Mouse (Mus musculus) CH12.LX (cell line): Measurements from ENCODE around the gene Pld1. TPM values are rescaled to one million over a fixed set of nuclear protein-coding genes. Genes with fewer than 3 reads are reported as not detected.

Experiments
- DNase-seq: peaks from one replicate; pipeline ENCODE4 v3.0.0-alpha.2; 2013; ENCODE audit errors: extremely low read depth
- H3K27ac ChIP-seq: 2 replicates; pipeline ENCODE4 v1.5.1; 2012; ENCODE audit warnings: low read depth, mild to moderate bottlenecking, control low read depth, moderate library complexity; ENCODE audit not compliant: insufficient read depth
- H3K27me3 ChIP-seq: replicated peaks from 2 replicates; pipeline ENCODE3; 2012; ENCODE audit warnings: inconsistent platforms
- H3K36me3 ChIP-seq, 2 experiments: replicated peaks in 1 of 2; 2 replicates each; pipeline versions ENCODE3 to v1.6.1; 2012; ENCODE audit warnings: inconsistent platforms in 1 of 2, low read length in 1 of 2, mild to moderate bottlenecking in 1 of 2, mixed read lengths in 1 of 2, moderate library complexity in 1 of 2; ENCODE audit not compliant: control insufficient read depth in 1 of 2, insufficient read depth in 1 of 2
- H3K4me1 ChIP-seq, 2 experiments: 2 replicates each; pipeline ENCODE4 v1.6.1; 2012; ENCODE audit warnings: inconsistent platforms in 1 of 2, moderate library complexity in 1 of 2; ENCODE audit not compliant: insufficient read depth in 2 of 2, control insufficient read depth in 1 of 2
- H3K4me2 ChIP-seq: 2 replicates; pipeline ENCODE4 v1.6.1; 2012; ENCODE audit warnings: low read depth, mild to moderate bottlenecking, control low read depth; ENCODE audit not compliant: poor library complexity, insufficient read depth, severe bottlenecking
- H3K4me3 ChIP-seq, 3 experiments: fragments of 150-350 bp in 1 of 3; sonication (generic) in 1 of 3; replicated peaks in 1 of 3; 2 replicates each; pipeline versions ENCODE3 to v1.5.1; 2011 to 2012; ENCODE audit warnings: low read depth in 2 of 3, low read length in 2 of 3, mild to moderate bottlenecking in 2 of 3, moderate library complexity in 2 of 3, control low read depth in 1 of 3, improper control_type of control experiment in 1 of 3, inconsistent platforms in 1 of 3, mixed read lengths in 1 of 3; ENCODE audit not compliant: poor library complexity in 1 of 3
- H3K79me2 ChIP-seq: replicated peaks from 2 replicates; pipeline ENCODE4 v1.6.1; 2012; ENCODE audit warnings: mild to moderate bottlenecking, moderate library complexity; ENCODE audit not compliant: control insufficient read depth, poor library complexity, insufficient read depth, severe bottlenecking; ENCODE audit errors: extremely low read depth
- H3K9ac ChIP-seq: 2 replicates; pipeline ENCODE4 v1.6.1; 2012; ENCODE audit warnings: low read depth, mild to moderate bottlenecking, control low read depth, moderate library complexity; ENCODE audit not compliant: insufficient read depth
- H3K9me3 ChIP-seq: replicated peaks from 2 replicates; pipeline ENCODE3; 2012; ENCODE audit warnings: low read length, inconsistent platforms, mixed read lengths
- BHLHE40 ChIP-seq: IDR thresholded peaks from 2 replicates; pipeline ENCODE4 v1.6.1; 2011; ENCODE audit warnings: mild to moderate bottlenecking, low read depth, low read length, improper control_type of control experiment
- CHD1 ChIP-seq: IDR thresholded peaks from 2 replicates; pipeline ENCODE4 v1.6.1; 2012; ENCODE audit warnings: low read depth, low read length, improper control_type of control experiment, inconsistent platforms
- CHD2 ChIP-seq: IDR thresholded peaks from 2 replicates; pipeline ENCODE4 v1.6.1; 2011; ENCODE audit warnings: low read length, improper control_type of control experiment
- CTCF ChIP-seq, 2 experiments: IDR thresholded peaks in 1 of 2; conservative IDR thresholded peaks in 1 of 2; 2 replicates each; pipeline ENCODE4 v1.5.1; 2011 to 2012; ENCODE audit warnings: low read depth in 2 of 2, low read length in 2 of 2, improper control_type of control experiment in 1 of 2, inconsistent platforms in 1 of 2, mild to moderate bottlenecking in 1 of 2, moderate library complexity in 1 of 2
- IRF4 ChIP-seq: IDR thresholded peaks from 2 replicates; pipeline ENCODE4 v1.6.1; 2014; ENCODE audit warnings: low read depth, mild to moderate bottlenecking, inconsistent platforms, low read length, improper control_type of control experiment
- JUN ChIP-seq: IDR thresholded peaks from 2 replicates; pipeline ENCODE4 v1.6.1; 2011; ENCODE audit warnings: low read depth, mild to moderate bottlenecking, low read length, improper control_type of control experiment, moderate library complexity; ENCODE audit not compliant: insufficient read depth
- JUND ChIP-seq: conservative IDR thresholded peaks from 2 replicates; pipeline ENCODE4 v1.6.1; 2011; ENCODE audit warnings: low read depth, low read length, improper control_type of control experiment
- KAT2A ChIP-seq: IDR thresholded peaks from 2 replicates; pipeline ENCODE4 v1.6.1; 2012; ENCODE audit warnings: low read length, improper control_type of control experiment, inconsistent platforms; ENCODE audit not compliant: insufficient replicate concordance
- MAX ChIP-seq: IDR thresholded peaks from 2 replicates; pipeline ENCODE4 v1.6.1; 2011; ENCODE audit warnings: low read length, improper control_type of control experiment
- MAZ ChIP-seq: IDR thresholded peaks from 2 replicates; pipeline ENCODE4 v1.6.1; 2012; ENCODE audit warnings: low read depth, mild to moderate bottlenecking, inconsistent platforms, low read length, improper control_type of control experiment, moderate library complexity
- MXI1 ChIP-seq: IDR thresholded peaks from 2 replicates; pipeline ENCODE4 v1.6.1; 2011; ENCODE audit warnings: mild to moderate bottlenecking, low read depth, low read length, improper control_type of control experiment
- MYC ChIP-seq: IDR thresholded peaks from 2 replicates; pipeline ENCODE4 v1.6.1; 2011; ENCODE audit warnings: low read depth, mild to moderate bottlenecking, improper control_type of control experiment, low read length
- NELFE ChIP-seq: IDR thresholded peaks from 2 replicates; pipeline ENCODE4 v1.6.1; 2011; ENCODE audit warnings: low read depth, low read length, improper control_type of control experiment
- NRF1 ChIP-seq: IDR thresholded peaks from 2 replicates; pipeline ENCODE4 v1.6.1; 2014; ENCODE audit warnings: low read depth, mild to moderate bottlenecking, inconsistent platforms, low read length, improper control_type of control experiment, moderate library complexity
- PAX5 ChIP-seq: IDR thresholded peaks from 2 replicates; pipeline ENCODE4 v1.6.1; 2012; ENCODE audit warnings: low read length, inconsistent platforms, mixed read lengths
- POLR2A ChIP-seq: IDR thresholded peaks from 2 replicates; pipeline ENCODE4 v1.6.1; 2011; ENCODE audit warnings: low read depth, mild to moderate bottlenecking, improper control_type of control experiment, low read length
- POLR2AphosphoS2 ChIP-seq: IDR thresholded peaks from 2 replicates; pipeline ENCODE4 v1.6.1; 2011; ENCODE audit warnings: low read depth, low read length, improper control_type of control experiment
- RAD21 ChIP-seq: IDR thresholded peaks from 2 replicates; pipeline ENCODE4 v1.6.1; 2011; ENCODE audit warnings: low read depth, mild to moderate bottlenecking, low read length, improper control_type of control experiment, moderate library complexity
- RCOR1 ChIP-seq: conservative IDR thresholded peaks from 2 replicates; pipeline ENCODE4 v1.6.1; 2012; ENCODE audit warnings: low read depth, mild to moderate bottlenecking, inconsistent platforms, low read length, improper control_type of control experiment
- TBP ChIP-seq: conservative IDR thresholded peaks from 2 replicates; pipeline ENCODE4 v1.6.1; 2011; ENCODE audit warnings: low read depth, low read length, improper control_type of control experiment
- TCF12 ChIP-seq: IDR thresholded peaks from 2 replicates; pipeline ENCODE4 v1.6.1; 2014; ENCODE audit warnings: low read depth, mild to moderate bottlenecking, inconsistent platforms, low read length, improper control_type of control experiment
- UBTF ChIP-seq: IDR thresholded peaks from 2 replicates; pipeline ENCODE4 v1.6.1; 2012; ENCODE audit warnings: low read depth, mild to moderate bottlenecking, inconsistent platforms, low read length, improper control_type of control experiment, moderate library complexity
- USF1 ChIP-seq: IDR thresholded peaks from 2 replicates; pipeline ENCODE4 v1.6.1; 2014; ENCODE audit warnings: low read depth, mild to moderate bottlenecking, inconsistent platforms, low read length, improper control_type of control experiment
- USF2 ChIP-seq: conservative IDR thresholded peaks from 2 replicates; pipeline ENCODE4 v1.6.1; 2011; ENCODE audit warnings: low read depth, low read length, improper control_type of control experiment
- ZC3H11A ChIP-seq: IDR thresholded peaks from 2 replicates; pipeline ENCODE4 v1.6.1; 2012; ENCODE audit warnings: low read depth, mild to moderate bottlenecking, inconsistent platforms, low read length, improper control_type of control experiment
- ZKSCAN1 ChIP-seq: IDR thresholded peaks from 2 replicates; pipeline ENCODE4 v1.6.1; 2012; ENCODE audit warnings: low read depth, inconsistent platforms, low read length, improper control_type of control experiment, borderline replicate concordance
- ZMIZ1 ChIP-seq: IDR thresholded peaks from 2 replicates; pipeline ENCODE4 v1.6.1; 2012; ENCODE audit warnings: low read depth, mild to moderate bottlenecking, inconsistent platforms, low read length, improper control_type of control experiment
- ZNF384 ChIP-seq: IDR thresholded peaks from 2 replicates; pipeline ENCODE4 v1.6.1; 2012; ENCODE audit warnings: low read depth, low read length, improper control_type of control experiment, inconsistent platforms
- dilution Hi-C: fragments of 300-500 bp; cut with MboI; formaldehyde crosslinking; loops from 2 replicates; pipeline ENCODE4 v1.14.3; 2020; ENCODE audit warnings: low sequenced_read_pairs; ENCODE audit not compliant: extremely low pct_unique_long_range_greater_than_20kb, extremely low pct_ligation_motif_present
- in situ Hi-C: fragments of 300-500 bp; cut with MboI; formaldehyde crosslinking; loops from 3 replicates; pipeline ENCODE4 v1.14.3; 2019; ENCODE audit warnings: low sequenced_read_pairs, low pct_ligation_motif_present, low pct_unique_long_range_greater_than_20kb, mixed read lengths
- polyA plus RNA-seq: library from polyadenylated mRNA; unstranded; fragments of >175 nt; gene quantifications from 2 replicates; pipeline ENCODE4 v1.2.1, GENCODE M21; 2012; ENCODE audit warnings: low read depth; ENCODE audit not compliant: insufficient read length
- total RNA-seq, 2 experiments: library from RNA; depleted of rRNA; stranded (reverse); fragments of 300-350 nt in 1 of 2; fragments of >200 nt in 1 of 2; gene quantifications; 2 replicates each; pipeline ENCODE4 v1.2.3; 2012 to 2014

The Pld1 gene
- total and polyA plus RNA-seq, 3 experiments, result not detected

DNA sequence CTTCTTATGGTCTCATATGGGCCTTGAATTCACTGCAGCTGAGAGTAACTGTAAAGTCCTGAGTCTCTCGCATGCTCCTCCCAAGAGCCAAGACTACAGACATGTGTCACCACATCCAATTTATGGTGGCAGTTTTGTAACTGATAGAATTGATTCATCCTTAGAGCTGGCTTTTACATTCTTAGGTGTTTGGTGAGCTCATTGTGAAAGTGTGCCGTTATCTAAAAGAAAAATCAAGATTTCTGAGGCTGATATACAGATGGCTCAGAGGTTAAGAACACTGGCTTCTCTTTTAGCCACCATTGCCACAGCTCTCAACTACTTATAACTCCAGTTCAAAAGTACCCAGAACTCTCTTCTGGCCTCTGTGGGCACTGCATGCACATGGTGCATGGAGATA is 12.2 kb downstream of the Pld1 start:
- Histone ChIP-seq H3K9me3 (peaks cover 65% of the 10 kb centered on the region), H3K27ac (no peak overlapping the region), H3K4me2 (no peak overlapping the region), H3K27me3 (no peaks in the 10 kb centered on the region), H3K36me3 (no peaks in the 10 kb centered on the region), H3K4me3 (no peak overlapping the region), H3K9ac (no peak overlapping the region)
- no peak for DNase-seq
- in situ Hi-C loops (no loop called here), dilution Hi-C loops (no loop called here)
- no peak for TF ChIP-seq JUN
- no peak for TF ChIP-seq POLR2A
- TF ChIP-seq IRF4, result no peak
- TF ChIP-seq CHD1, result no peak
- no peak for TF ChIP-seq POLR2AphosphoS2
- TF ChIP-seq MAX, result no peak
- no peak for TF ChIP-seq KAT2A
- no peak for TF ChIP-seq RCOR1
- no peak for TF ChIP-seq JUND
- no peak for TF ChIP-seq NRF1
- TF ChIP-seq UBTF, result no peak
- no peak for TF ChIP-seq ZMIZ1
- TF ChIP-seq, all 38 proteins: peak for 0
- Histone ChIP-seq H3K4me1 (no peaks in the 10 kb centered on the region), H3K79me2 (no peaks in the 10 kb centered on the region)

DNA sequence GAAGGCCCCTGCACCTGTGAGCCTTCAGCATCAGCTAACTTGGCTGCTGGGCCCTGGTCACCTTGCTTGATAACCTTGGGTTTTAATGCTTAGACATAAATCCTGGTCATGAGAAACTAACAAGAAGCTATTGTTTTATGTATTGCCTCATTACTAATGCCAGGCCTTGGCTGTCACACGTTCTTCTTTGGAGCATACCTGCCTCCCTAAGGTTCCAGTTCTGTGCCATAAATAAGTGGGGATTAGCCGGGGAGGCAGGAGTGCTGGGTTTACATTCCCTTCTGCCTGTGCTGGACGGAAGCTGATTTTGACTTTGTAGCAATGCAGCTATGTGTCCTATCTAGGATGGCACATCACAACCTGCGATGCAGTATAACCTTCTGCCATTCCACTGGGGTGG is 13.2 kb downstream of the Pld1 start:
- TF ChIP-seq MAZ, result no peak
- TF ChIP-seq NELFE, result no peak
- no peak for TF ChIP-seq TCF12
- TF ChIP-seq USF1, result no peak
- TF ChIP-seq MAX, result no peak
- no peak for TF ChIP-seq NRF1
- TF ChIP-seq JUND, result no peak
- no peak for TF ChIP-seq ZKSCAN1
- TF ChIP-seq CTCF (conservative IDR thresholded peaks at IDR 0.05 in 1 of 2, IDR thresholded peaks at IDR 0.05 in 1 of 2; ENCODE audit: low read depth in 2 of 2, low read length in 2 of 2), result no peak
- TF ChIP-seq POLR2A, result no peak
- no peak for TF ChIP-seq MYC
- no peak for TF ChIP-seq TBP
- no peak for TF ChIP-seq USF2
- no peak for TF ChIP-seq ZNF384
- no peak for TF ChIP-seq ZC3H11A
- TF ChIP-seq MXI1, result no peak
- TF ChIP-seq CHD2, result no peak
- TF ChIP-seq RAD21, result no peak
- no peak for TF ChIP-seq PAX5
- no peak for TF ChIP-seq BHLHE40
- in situ Hi-C loops, result no loop called here
- H3K27ac ChIP-seq, result no peak overlapping the region
- no peak overlapping the region for H3K4me2 ChIP-seq
- DNase-seq, result no peak
- H3K9me3 ChIP-seq, result peaks cover 65% of the 10 kb centered on the region
- dilution Hi-C loops, result no loop called here
- H3K79me2 ChIP-seq, result no peaks in the 10 kb centered on the region
- no peak overlapping the region for H3K9ac ChIP-seq
- H3K4me3 ChIP-seq, result no peak overlapping the region
- H3K36me3 ChIP-seq, result no peaks in the 10 kb centered on the region
- H3K4me1 ChIP-seq, result no peaks in the 10 kb centered on the region
- H3K27me3 ChIP-seq, result no peaks in the 10 kb centered on the region
